Mouse (Mus musculus) myocyte (in vitro differentiated cells): ENCODE results near the gene Gm973. TPM values are rescaled to one million over a fixed set of nuclear protein-coding genes. Genes with fewer than 3 reads are reported as not detected.

Source experiments
- H3K27me3 ChIP-seq: one replicate; pipeline ENCODE4 v1.6.1; 2011; ENCODE audit not compliant: control insufficient read depth, insufficient read depth, insufficient read length
- H3K36me3 ChIP-seq: one replicate; pipeline ENCODE4 v1.6.1; 2011; ENCODE audit not compliant: control insufficient read depth, insufficient read depth
- H3K4me2 ChIP-seq: one replicate; pipeline ENCODE4 v1.6.1; 2011; ENCODE audit warnings: low read depth, control low read depth
- H3K4me3 ChIP-seq: one replicate; pipeline ENCODE4 v1.5.1; 2011; ENCODE audit warnings: mild to moderate bottlenecking, control low read depth, moderate library complexity
- H3K79me2 ChIP-seq: one replicate; pipeline ENCODE4 v1.6.1; 2011; ENCODE audit not compliant: control insufficient read depth, insufficient read depth
- H3ac ChIP-seq: one replicate; pipeline ENCODE4 v1.6.1; 2011; ENCODE audit not compliant: control insufficient read depth, insufficient read length
- CEBPB ChIP-seq: IDR thresholded peaks from 2 replicates; pipeline ENCODE4 v1.6.1; 2011; ENCODE audit warnings: mild to moderate bottlenecking, moderate library complexity; ENCODE audit not compliant: poor library complexity, insufficient read depth, severe bottlenecking
- E2F4 ChIP-seq: IDR thresholded peaks from one replicate; pipeline ENCODE4 v1.6.1; 2011; ENCODE audit warnings: mild to moderate bottlenecking, control low read depth, moderate library complexity; ENCODE audit not compliant: insufficient read depth
- MAX ChIP-seq: IDR thresholded peaks from one replicate; pipeline ENCODE4 v1.6.1; 2011; ENCODE audit warnings: low read depth, mild to moderate bottlenecking, control low read depth
- MYOD1 ChIP-seq, 3 experiments: IDR thresholded peaks; one replicate each; pipeline ENCODE4 v1.6.1; 2011; ENCODE audit warnings: control low read depth in 2 of 3, low read depth in 2 of 3, mild to moderate bottlenecking in 2 of 3, moderate library complexity in 1 of 3; ENCODE audit not compliant: insufficient read length in 2 of 3, control insufficient read depth in 1 of 3
- MYOG ChIP-seq, 3 experiments: IDR thresholded peaks; one replicate each; pipeline ENCODE4 v1.6.1; 2011; ENCODE audit warnings: control low read depth in 2 of 3, low read depth in 2 of 3, mild to moderate bottlenecking in 2 of 3; ENCODE audit not compliant: insufficient read length in 2 of 3, control insufficient read depth in 1 of 3, insufficient read depth in 1 of 3
- POLR2A ChIP-seq: IDR thresholded peaks from one replicate; pipeline ENCODE4 v1.6.1; 2011; ENCODE audit warnings: low read depth, mild to moderate bottlenecking, control low read depth, moderate library complexity; ENCODE audit not compliant: insufficient read length
- POLR2AphosphoS2 ChIP-seq: IDR thresholded peaks from one replicate; pipeline ENCODE4 v1.6.1; 2011; ENCODE audit warnings: low read depth, control low read depth; ENCODE audit not compliant: insufficient read length
- REST ChIP-seq: IDR thresholded peaks from one replicate; pipeline ENCODE4 v1.6.1; 2011; ENCODE audit warnings: mild to moderate bottlenecking, control low read depth, moderate library complexity; ENCODE audit not compliant: insufficient read depth, insufficient read length
- SRF ChIP-seq: IDR thresholded peaks from one replicate; pipeline ENCODE4 v1.6.1; 2011; ENCODE audit warnings: low read depth; ENCODE audit not compliant: control insufficient read depth, insufficient read length
- TCF12 ChIP-seq: IDR thresholded peaks from one replicate; pipeline ENCODE4 v1.6.1; 2011; ENCODE audit warnings: mild to moderate bottlenecking, control low read depth; ENCODE audit not compliant: poor library complexity, insufficient read depth, severe bottlenecking
- TCF3 ChIP-seq: IDR thresholded peaks from one replicate; pipeline ENCODE4 v1.6.1; 2011; ENCODE audit warnings: low read depth, control low read depth; ENCODE audit not compliant: insufficient read length
- USF1 ChIP-seq: IDR thresholded peaks from one replicate; pipeline ENCODE4 v1.6.1; 2011; ENCODE audit warnings: low read depth, mild to moderate bottlenecking, control low read depth, moderate library complexity
- polyA plus RNA-seq: library from polyadenylated mRNA; unstranded; fragments of >200 nt; fragmentation: generic; extraction: Trizol; gene quantifications from one replicate; pipeline ENCODE4 v1.2.1, GENCODE M21; 2012; ENCODE audit warnings: missing spikeins

The Gm973 gene
- polyA plus RNA-seq, 1 experiment: not detected

- Histone ChIP-seq H3K79me2 (no peaks in the 10 kb centered on the region), H3ac (no peak overlapping the region), H3K4me2 (no peak overlapping the region), H3K36me3 (no peaks in the 10 kb centered on the region), H3K4me3 (no peak overlapping the region), H3K27me3 (no peaks in the 10 kb centered on the region)
- no peak for TF ChIP-seq TCF12
- no peak for TF ChIP-seq USF1
- no peak for TF ChIP-seq MAX
- no peak for TF ChIP-seq SRF
- TF ChIP-seq TCF3: no peak
- TF ChIP-seq E2F4: no peak
- no peak for TF ChIP-seq CEBPB
- TF ChIP-seq POLR2AphosphoS2: no peak
- no peak for TF ChIP-seq MYOG (IDR thresholded peaks at IDR 0.05; ENCODE audit: control insufficient read depth in 1 of 3, insufficient read depth in 1 of 3, insufficient read length in 2 of 3, low read depth in 2 of 3)
- TF ChIP-seq REST: no peak
Measured at GRCm38 (mm10) chr1:59540537-59541148, 24.6 kb downstream of the Gm973 start.

- Histone ChIP-seq H3K4me2 (no peak overlapping the region), H3K27me3 (no peaks in the 10 kb centered on the region), H3K79me2 (no peaks in the 10 kb centered on the region), H3K4me3 (no peak overlapping the region), H3K36me3 (no peaks in the 10 kb centered on the region), H3ac (no peak overlapping the region)
- TF ChIP-seq TCF3 (no peak), MYOD1 (IDR thresholded peaks at IDR 0.05; ENCODE audit: control insufficient read depth in 1 of 3, insufficient read length in 2 of 3, low read depth in 2 of 3) (no peak), CEBPB (no peak)
Measured at GRCm38 (mm10) chr1:59541271-59542020, 25.4 kb downstream of the Gm973 start.

- H3K79me2 ChIP-seq: no peaks in the 10 kb centered on the region
- H3K27me3 ChIP-seq: no peaks in the 10 kb centered on the region
- no peaks in the 10 kb centered on the region for H3K36me3 ChIP-seq
- H3K4me3 ChIP-seq: no peak overlapping the region
- TF ChIP-seq TCF12 (no peak), REST (no peak), MYOD1 (IDR thresholded peaks at IDR 0.05; ENCODE audit: control insufficient read depth in 1 of 3, insufficient read length in 2 of 3, low read depth in 2 of 3) (no peak)
- no peak overlapping the region for H3ac ChIP-seq
- H3K4me2 ChIP-seq: no peak overlapping the region
Measured at GRCm38 (mm10) chr1:59542231-59542630, 26.2 kb downstream of the Gm973 start.

GRCm38 (mm10) chr1:59543911-59544310 lies 27.8 kb downstream of the Gm973 start:
- no peak for TF ChIP-seq TCF12
- no peak for TF ChIP-seq MAX
- no peak for TF ChIP-seq POLR2A
- TF ChIP-seq CEBPB: no peak
- no peak for TF ChIP-seq E2F4
- TF ChIP-seq USF1: no peak
- Histone ChIP-seq H3K36me3 (no peaks in the 10 kb centered on the region), H3K79me2 (no peaks in the 10 kb centered on the region), H3K4me3 (no peak overlapping the region), H3K27me3 (no peaks in the 10 kb centered on the region), H3ac (no peak overlapping the region), H3K4me2 (no peak overlapping the region)

- Histone ChIP-seq H3K36me3 (no peaks in the 10 kb centered on the region), H3K4me2 (no peak overlapping the region), H3K27me3 (no peaks in the 10 kb centered on the region), H3K4me3 (no peak overlapping the region), H3ac (no peak overlapping the region), H3K79me2 (no peaks in the 10 kb centered on the region)
- no peak for TF ChIP-seq MAX
- no peak for TF ChIP-seq MYOD1 (IDR thresholded peaks at IDR 0.05; ENCODE audit: control insufficient read depth in 1 of 3, insufficient read length in 2 of 3, low read depth in 2 of 3)
Measured at GRCm38 (mm10) chr1:59548486-59548885, 32.4 kb downstream of the Gm973 start.

- Histone ChIP-seq H3K4me2 (no peak overlapping the region), H3K4me3 (no peak overlapping the region), H3ac (no peak overlapping the region), H3K79me2 (no peaks in the 10 kb centered on the region), H3K36me3 (no peaks in the 10 kb centered on the region), H3K27me3 (no peaks in the 10 kb centered on the region)
- no peak for TF ChIP-seq E2F4
Measured at GRCm38 (mm10) chr1:59549036-59549675, 33.1 kb downstream of the Gm973 start.
